Mouse (Mus musculus): ENCODE results near the gene Riiad1.

GRCm38 (mm10) chr3:94483790-94484439 is 3.8 kb upstream of the Riiad1 start:
- no peak for TF ChIP-seq CTCF (IDR thresholded peaks at IDR 0.05; ENCODE audit: insufficient read depth, low read length)
- TF ChIP-seq POLR2A (IDR thresholded peaks at IDR 0.05; ENCODE audit: borderline replicate concordance, extremely low read depth, low read depth, low read length) = no peak
